In the genomic region with DNA sequence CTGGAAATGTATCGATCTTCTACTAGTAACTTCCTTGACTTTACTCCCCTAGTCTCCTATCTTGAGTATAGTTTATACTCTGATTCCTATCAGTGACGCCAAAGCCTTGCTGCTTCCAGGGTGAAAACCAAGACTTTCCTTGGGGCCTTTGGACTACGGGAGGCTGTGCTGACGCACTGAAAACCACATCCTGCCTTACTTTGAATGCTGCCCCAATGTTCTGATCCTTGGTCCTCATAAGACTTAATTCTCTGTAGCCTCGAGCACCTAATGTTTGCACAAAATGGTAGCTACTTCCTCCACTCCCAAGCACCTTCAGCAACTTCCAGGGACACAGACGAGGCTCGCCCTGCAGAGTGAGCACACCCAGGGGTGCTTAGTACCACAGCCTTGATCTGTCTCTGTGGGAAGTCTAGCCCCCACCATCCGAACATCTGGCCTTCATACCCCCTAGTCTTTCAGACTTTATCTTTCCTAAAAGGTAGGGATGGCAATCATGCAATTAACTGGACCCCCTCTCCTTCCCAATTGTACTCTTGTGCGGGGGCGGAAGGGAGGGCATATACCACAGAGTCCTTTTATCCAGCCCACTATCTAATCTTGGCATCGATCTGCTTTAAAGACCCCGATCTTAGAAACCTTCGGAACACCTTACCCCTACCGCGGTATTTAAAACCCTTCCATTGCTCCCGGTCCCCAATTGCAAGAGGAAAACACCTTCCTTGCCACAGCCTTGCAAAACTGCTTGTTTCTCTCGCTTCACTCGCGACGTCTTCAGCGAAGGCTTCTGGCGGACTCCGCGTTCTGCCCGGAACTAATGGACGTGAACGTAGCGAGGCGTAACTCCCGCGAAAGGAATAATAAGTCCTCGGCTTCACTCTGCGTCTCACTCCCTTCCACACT, we compare ENCODE assay signal across 7 mouse cellular contexts. TPM values are rescaled to one million over a fixed set of nuclear protein-coding genes. Genes with fewer than 3 reads are reported as not detected.
DNase-seq lines count a peak whose midpoint lies in the region; ATAC-seq and TF ChIP-seq lines count a peak whose summit lies in the region.

No protein-coding gene starts in this region.

- peak overlapping the region; percentile 98 for H3K4me3 ChIP-seq in testis, adult 2 months (ENCODE audit: control insufficient read depth, low read depth, low read length)
- peak overlapping the region; percentile 82 for H3K4me3 ChIP-seq in embryonic facial prominence, embryonic 15.5 days (replicated peaks)
- peak overlapping the region; percentile 72 for H3K4me3 ChIP-seq in intestine, postnatal 0 days (ENCODE audit: low read depth, low read length)
- peak overlapping the region; percentile 72 for H3K4me3 ChIP-seq in neural tube, embryonic 15.5 days (replicated peaks)

- DNase-seq in testis, postnatal 14 days (ENCODE audit: low spot score): no peak
- DNase-seq in ovary, adult 18-20 months (ENCODE audit: low spot score): no peak
- DNase-seq in right cerebral cortex, adult 2 months (ENCODE audit: low spot score in 2 of 2): no peak

- peak overlapping the region; percentile 88 for H3K27ac ChIP-seq in testis, adult 2 months (ENCODE audit: control insufficient read depth, insufficient read depth, low read depth, low read length)
- H3K27ac ChIP-seq in embryonic facial prominence, embryonic 15.5 days (replicated peaks): peak overlapping the region; percentile 91
- H3K27ac ChIP-seq in intestine, postnatal 0 days (ENCODE audit: low read depth, low read length): peak overlapping the region; percentile 87
- H3K27ac ChIP-seq in neural tube, embryonic 15.5 days (replicated peaks): peak overlapping the region; percentile 83

- H3K4me2 ChIP-seq in embryonic facial prominence, embryonic 15.5 days (replicated peaks): peak overlapping the region; percentile 82
- H3K4me2 ChIP-seq in intestine, postnatal 0 days (replicated peaks; ENCODE audit: low read depth): peak overlapping the region; percentile 73
- H3K4me2 ChIP-seq in neural tube, embryonic 15.5 days: peak overlapping the region; percentile 89

- H3K9me3 ChIP-seq in embryonic facial prominence, embryonic 15.5 days (replicated peaks): no peaks in the 10 kb centered on the region
- no peaks in the 10 kb centered on the region for H3K9me3 ChIP-seq in intestine, postnatal 0 days (ENCODE audit: control insufficient read depth)
- H3K9me3 ChIP-seq in neural tube, embryonic 15.5 days (replicated peaks): no peaks in the 10 kb centered on the region

- ATAC-seq in embryonic facial prominence, embryonic 15.5 days (ENCODE audit: insufficient number of reproducible peaks, low FRiP score, low TSS enrichment, low read depth): no peak
- ATAC-seq in intestine, postnatal 0 days: 0 out of 2 replicates have a peak, but pooled peaks have one; percentile 0
- peak; percentile 32 for ATAC-seq in neural tube, embryonic 15.5 days (ENCODE audit: low FRiP score)

- no peak for TF ChIP-seq CTCF in testis, adult 2 months (IDR thresholded peaks at IDR 0.05; ENCODE audit: control insufficient read depth, insufficient read depth, insufficient replicate concordance, low read depth, low read length)
- no peak for TF ChIP-seq CTCF in intestine, postnatal 0 days (IDR thresholded peaks at IDR 0.05; ENCODE audit: low read depth)

- H3K27me3 ChIP-seq in testis, adult 2 months (ENCODE audit: control insufficient read depth, insufficient read depth, low read length): no peaks in the 10 kb centered on the region
- H3K27me3 ChIP-seq in embryonic facial prominence, embryonic 15.5 days: no peaks in the 10 kb centered on the region
- no peaks in the 10 kb centered on the region for H3K27me3 ChIP-seq in intestine, postnatal 0 days (replicated peaks; ENCODE audit: control insufficient read depth, insufficient read depth, low read length)
- H3K27me3 ChIP-seq in neural tube, embryonic 15.5 days (replicated peaks): no peaks in the 10 kb centered on the region

- peaks cover 12% of the 10 kb centered on the region for H3K4me1 ChIP-seq in testis, adult 2 months (ENCODE audit: control insufficient read depth, insufficient read depth, low read length)
- peaks cover 24% of the 10 kb centered on the region for H3K4me1 ChIP-seq in embryonic facial prominence, embryonic 15.5 days
- H3K4me1 ChIP-seq in intestine, postnatal 0 days (replicated peaks; ENCODE audit: control insufficient read depth, insufficient read depth, low read length): no peaks in the 10 kb centered on the region
- peaks cover 47% of the 10 kb centered on the region for H3K4me1 ChIP-seq in neural tube, embryonic 15.5 days

- H3K36me3 ChIP-seq in testis, adult 2 months (ENCODE audit: control insufficient read depth, insufficient read depth, low read length): no peaks in the 10 kb centered on the region
- H3K36me3 ChIP-seq in embryonic facial prominence, embryonic 15.5 days: no peaks in the 10 kb centered on the region
- no peaks in the 10 kb centered on the region for H3K36me3 ChIP-seq in intestine, postnatal 0 days (ENCODE audit: control insufficient read depth, insufficient read depth)
- H3K36me3 ChIP-seq in neural tube, embryonic 15.5 days: no peaks in the 10 kb centered on the region

- peak overlapping the region; percentile 54 for H3K9ac ChIP-seq in embryonic facial prominence, embryonic 15.5 days
- peak overlapping the region; percentile 83 for H3K9ac ChIP-seq in intestine, postnatal 0 days (ENCODE audit: low read depth, low read length)
- H3K9ac ChIP-seq in neural tube, embryonic 15.5 days (replicated peaks): peak overlapping the region; percentile 66

- TF ChIP-seq POLR2A in testis, adult 2 months (IDR thresholded peaks at IDR 0.05; ENCODE audit: control insufficient read depth, low read depth, low read length): no peak

- WGBS in embryonic facial prominence, embryonic 15.5 days: 10% methylated on average over 33 of the region's 33 CpGs
- WGBS in intestine, postnatal 0 days: 5% methylated on average over 33 of the region's 33 CpGs
- 13% methylated on average over 33 of the region's 33 CpGs for WGBS in neural tube, embryonic 15.5 days

RNA-seq across cellular contexts. Expression of gene Gan, which starts 0.8 kb away (rescaled TPM):
- polyA plus RNA-seq in testis, adult 2 months (2012; rRNA removed): 3.8 and 4.1 TPM in 2 replicates
- 2.9 and 3.3 TPM in 2 replicates for polyA plus RNA-seq in embryonic facial prominence, embryonic 15.5 days (2015; fragmentation: Nextera tagmentation; extraction: Ambion mirVana)
- polyA plus RNA-seq in intestine, postnatal 0 days (2015; fragmentation: Nextera tagmentation; extraction: Ambion mirVana): 1.1 and 1.4 TPM in 2 replicates
- 2.2 and 2.3 TPM in 2 replicates for polyA plus RNA-seq in neural tube, embryonic 15.5 days (2015; fragmentation: Nextera tagmentation; extraction: Ambion mirVana)
